ENCODE assay signal across 7 mouse cellular contexts in genomic region chr6:6216120-6216506, GRCm38 (mm10). TPM values are rescaled to one million over a fixed set of nuclear protein-coding genes. Genes with fewer than 3 reads are reported as not detected.
A peak's percentile ranks its signal among the peaks of the same experiment; 100 is the strongest.
DNase-seq lines count a peak whose midpoint lies in the region; ATAC-seq and TF ChIP-seq lines count a peak whose summit lies in the region.

No protein-coding gene starts in this region.

- peaks cover 7% of the 10 kb centered on the region for H3K4me1 ChIP-seq in lung, adult 2 months (ENCODE audit: control insufficient read depth, insufficient read depth, low read length)
- H3K4me1 ChIP-seq in embryonic facial prominence, embryonic 15.5 days: peaks cover 23% of the 10 kb centered on the region; the same call in 1 of the 2 replicates
- no peaks in the 10 kb centered on the region; the same call in 1 of the 2 replicates for H3K4me1 ChIP-seq in intestine, postnatal 0 days (replicated peaks; ENCODE audit: control insufficient read depth, insufficient read depth, low read length)
- H3K4me1 ChIP-seq in neural tube, embryonic 14.5 days (ENCODE audit: control insufficient read depth, insufficient read depth, low read length): no peaks in the 10 kb centered on the region; the same call in 1 of the 2 replicates

- H3K4me2 ChIP-seq in embryonic facial prominence, embryonic 15.5 days (replicated peaks): peak overlapping the region; percentile 82
- peak overlapping the region; percentile 97 for H3K4me2 ChIP-seq in intestine, postnatal 0 days (replicated peaks; ENCODE audit: low read depth)
- peak overlapping the region; percentile 98 for H3K4me2 ChIP-seq in neural tube, embryonic 14.5 days (ENCODE audit: low read depth, low read length)

- H3K27me3 ChIP-seq in embryonic facial prominence, embryonic 15.5 days: no peaks in the 10 kb centered on the region
- H3K27me3 ChIP-seq in intestine, postnatal 0 days (replicated peaks; ENCODE audit: control insufficient read depth, insufficient read depth, low read length): no peaks in the 10 kb centered on the region
- no peaks in the 10 kb centered on the region for H3K27me3 ChIP-seq in neural tube, embryonic 14.5 days (ENCODE audit: control insufficient read depth, insufficient read depth, low read length)

- 48% methylated on average over 5 of the region's 5 CpGs for WGBS in lung, adult 2 months
- 23% methylated on average over 5 of the region's 5 CpGs for WGBS in embryonic facial prominence, embryonic 15.5 days
- 14% methylated on average over 5 of the region's 5 CpGs for WGBS in intestine, postnatal 0 days
- WGBS in neural tube, embryonic 14.5 days: 43% methylated on average over 5 of the region's 5 CpGs

- peak overlapping the region; percentile 61 for H3K4me3 ChIP-seq in lung, adult 2 months (replicated peaks; ENCODE audit: extremely low read depth, low read depth, low read length)
- H3K4me3 ChIP-seq in embryonic facial prominence, embryonic 15.5 days (replicated peaks): peak overlapping the region; percentile 63
- H3K4me3 ChIP-seq in intestine, postnatal 0 days (ENCODE audit: low read depth, low read length): peak overlapping the region; percentile 80
- peak overlapping the region; percentile 62 for H3K4me3 ChIP-seq in neural tube, embryonic 14.5 days (ENCODE audit: low read depth, low read length)

- no peak for ATAC-seq in embryonic facial prominence, embryonic 15.5 days (ENCODE audit: insufficient number of reproducible peaks, low FRiP score, low TSS enrichment, low read depth)
- ATAC-seq in intestine, postnatal 0 days: no peak
- ATAC-seq in neural tube, embryonic 14.5 days (ENCODE audit: low read depth): no peak

- TF ChIP-seq POLR2A in lung, adult 2 months (IDR thresholded peaks at IDR 0.05; ENCODE audit: borderline replicate concordance, extremely low read depth, low read depth, low read length): no peak

- no peak overlapping the region for H3K27ac ChIP-seq in embryonic facial prominence, embryonic 15.5 days (replicated peaks)
- peak overlapping the region; percentile 78; the same call in 1 of the 2 replicates for H3K27ac ChIP-seq in intestine, postnatal 0 days (ENCODE audit: low read depth, low read length)
- no peak overlapping the region for H3K27ac ChIP-seq in neural tube, embryonic 14.5 days (ENCODE audit: low read depth, low read length)

- H3K9ac ChIP-seq in embryonic facial prominence, embryonic 15.5 days: no peak overlapping the region
- H3K9ac ChIP-seq in intestine, postnatal 0 days (ENCODE audit: low read depth, low read length): peak overlapping the region; percentile 66
- peak overlapping the region; percentile 66; the same call in 1 of the 2 replicates for H3K9ac ChIP-seq in neural tube, embryonic 14.5 days (replicated peaks; ENCODE audit: low read depth, low read length)

- DNase-seq in lung, adult 2 months: no peak
- DNase-seq in lung, adult 18-20 months: no peak
- no peak for DNase-seq in urinary bladder, adult 2 months (ENCODE audit: low spot score)
- DNase-seq in thymus, postnatal 10 days (ENCODE audit: low spot score in 2 of 2): no peak

- no peak for TF ChIP-seq CTCF in lung, adult 2 months (IDR thresholded peaks at IDR 0.05; ENCODE audit: insufficient read depth, low read length)
- no peak for TF ChIP-seq CTCF in intestine, postnatal 0 days (IDR thresholded peaks at IDR 0.05; ENCODE audit: low read depth)

- H3K9me3 ChIP-seq in embryonic facial prominence, embryonic 15.5 days (replicated peaks): no peaks in the 10 kb centered on the region
- no peaks in the 10 kb centered on the region for H3K9me3 ChIP-seq in intestine, postnatal 0 days (ENCODE audit: control insufficient read depth)
- H3K9me3 ChIP-seq in neural tube, embryonic 14.5 days (ENCODE audit: control insufficient read depth, low read length): no peaks in the 10 kb centered on the region

- H3K36me3 ChIP-seq in embryonic facial prominence, embryonic 15.5 days: no peaks in the 10 kb centered on the region
- H3K36me3 ChIP-seq in intestine, postnatal 0 days (ENCODE audit: control insufficient read depth, insufficient read depth): no peaks in the 10 kb centered on the region
- H3K36me3 ChIP-seq in neural tube, embryonic 14.5 days (ENCODE audit: control insufficient read depth, insufficient read depth, low read length): no peaks in the 10 kb centered on the region

RNA-seq across cellular contexts. Expression of gene Slc25a13, which starts 0.9 kb away (rescaled TPM):
- 1.6 and 2.7 TPM in 2 replicates for polyA plus RNA-seq in lung, adult 2 months (2012; rRNA removed)
- 16.2 and 17.8 TPM in 2 replicates for polyA plus RNA-seq in embryonic facial prominence, embryonic 15.5 days (2015; fragmentation: Nextera tagmentation; extraction: Ambion mirVana)
- 32.3 and 35.4 TPM in 2 replicates for polyA plus RNA-seq in intestine, postnatal 0 days (2015; fragmentation: Nextera tagmentation; extraction: Ambion mirVana)
- polyA plus RNA-seq in neural tube, embryonic 14.5 days (2014; fragmentation: Nextera tagmentation; extraction: Ambion mirVana): 4.9 and 5.4 TPM in 2 replicates
- 2.8 and 3.4 TPM in 2 replicates for polyA plus RNA-seq in urinary bladder, adult 2 months (2012; rRNA removed)
